Mouse (Mus musculus) myocyte (in vitro differentiated cells): ENCODE data around the gene Pacsin2.

Experiments used
- CEBPB ChIP-seq: IDR thresholded peaks from 2 replicates; pipeline ENCODE4 v1.6.1; 2011; ENCODE audit warnings: mild to moderate bottlenecking, moderate library complexity; ENCODE audit not compliant: poor library complexity, insufficient read depth, severe bottlenecking
- E2F4 ChIP-seq: IDR thresholded peaks from one replicate; pipeline ENCODE4 v1.6.1; 2011; ENCODE audit warnings: mild to moderate bottlenecking, control low read depth, moderate library complexity; ENCODE audit not compliant: insufficient read depth
- MAX ChIP-seq: IDR thresholded peaks from one replicate; pipeline ENCODE4 v1.6.1; 2011; ENCODE audit warnings: low read depth, mild to moderate bottlenecking, control low read depth
- MYOD1 ChIP-seq, 3 experiments: IDR thresholded peaks; one replicate each; pipeline ENCODE4 v1.6.1; 2011; ENCODE audit warnings: control low read depth in 2 of 3, low read depth in 2 of 3, mild to moderate bottlenecking in 2 of 3, moderate library complexity in 1 of 3; ENCODE audit not compliant: insufficient read length in 2 of 3, control insufficient read depth in 1 of 3
- MYOG ChIP-seq, 3 experiments: IDR thresholded peaks; one replicate each; pipeline ENCODE4 v1.6.1; 2011; ENCODE audit warnings: control low read depth in 2 of 3, low read depth in 2 of 3, mild to moderate bottlenecking in 2 of 3; ENCODE audit not compliant: insufficient read length in 2 of 3, control insufficient read depth in 1 of 3, insufficient read depth in 1 of 3
- POLR2A ChIP-seq: IDR thresholded peaks from one replicate; pipeline ENCODE4 v1.6.1; 2011; ENCODE audit warnings: low read depth, mild to moderate bottlenecking, control low read depth, moderate library complexity; ENCODE audit not compliant: insufficient read length
- POLR2AphosphoS2 ChIP-seq: IDR thresholded peaks from one replicate; pipeline ENCODE4 v1.6.1; 2011; ENCODE audit warnings: low read depth, control low read depth; ENCODE audit not compliant: insufficient read length
- REST ChIP-seq: IDR thresholded peaks from one replicate; pipeline ENCODE4 v1.6.1; 2011; ENCODE audit warnings: mild to moderate bottlenecking, control low read depth, moderate library complexity; ENCODE audit not compliant: insufficient read depth, insufficient read length
- SRF ChIP-seq: IDR thresholded peaks from one replicate; pipeline ENCODE4 v1.6.1; 2011; ENCODE audit warnings: low read depth; ENCODE audit not compliant: control insufficient read depth, insufficient read length
- TCF12 ChIP-seq: IDR thresholded peaks from one replicate; pipeline ENCODE4 v1.6.1; 2011; ENCODE audit warnings: mild to moderate bottlenecking, control low read depth; ENCODE audit not compliant: poor library complexity, insufficient read depth, severe bottlenecking
- TCF3 ChIP-seq: IDR thresholded peaks from one replicate; pipeline ENCODE4 v1.6.1; 2011; ENCODE audit warnings: low read depth, control low read depth; ENCODE audit not compliant: insufficient read length
- USF1 ChIP-seq: IDR thresholded peaks from one replicate; pipeline ENCODE4 v1.6.1; 2011; ENCODE audit warnings: low read depth, mild to moderate bottlenecking, control low read depth, moderate library complexity

- TF ChIP-seq POLR2A (no peak), MYOD1 (IDR thresholded peaks at IDR 0.05; ENCODE audit: control insufficient read depth in 1 of 3, insufficient read length in 2 of 3, low read depth in 2 of 3) (no peak), E2F4 (no peak), USF1 (no peak), SRF (no peak), MAX (no peak), TCF3 (no peak), CEBPB (no peak), REST (no peak), POLR2AphosphoS2 (no peak), MYOG (IDR thresholded peaks at IDR 0.05; ENCODE audit: control insufficient read depth in 1 of 3, insufficient read depth in 1 of 3, insufficient read length in 2 of 3, low read depth in 2 of 3) (no peak), TCF12 (no peak)
These were observed 672 bp upstream of the Pacsin2 start for GRCm38 (mm10) chr15:83464905-83465650.
